Mouse (Mus musculus) brain, embryonic 14.5 days (tissue): ENCODE results near the gene Hist1h4b. TPM values are rescaled to one million over a fixed set of nuclear protein-coding genes. Genes with fewer than 3 reads are reported as not detected.

ENCODE experiments used
- DNase-seq: peaks from one replicate; pipeline ENCODE4 v3.0.0-alpha.2; 2011; ENCODE audit warnings: low read depth
- CTCF ChIP-seq: fragments of 200-500 bp; IDR thresholded peaks from 2 replicates; pipeline ENCODE4 v1.5.1; 2012; ENCODE audit warnings: inconsistent platforms, mild to moderate bottlenecking, moderate library complexity, borderline replicate concordance; ENCODE audit not compliant: insufficient read depth, insufficient read length; ENCODE audit errors: extremely low read depth
- POLR2A ChIP-seq: fragments of 200-500 bp; IDR thresholded peaks from 2 replicates; pipeline ENCODE4 v1.6.1; 2012; ENCODE audit warnings: mild to moderate bottlenecking, inconsistent platforms, borderline replicate concordance; ENCODE audit not compliant: poor library complexity, insufficient read depth, insufficient read length, severe bottlenecking; ENCODE audit errors: extremely low read depth
- polyA plus RNA-seq: library from polyadenylated mRNA; depleted of rRNA; stranded (reverse); fragments of >200 nt; gene quantifications from 2 replicates; pipeline ENCODE4 v1.2.3, GENCODE M21; 2012

The Hist1h4b gene
- polyA plus RNA-seq, 1 experiment = 20.4 TPM

DNA sequence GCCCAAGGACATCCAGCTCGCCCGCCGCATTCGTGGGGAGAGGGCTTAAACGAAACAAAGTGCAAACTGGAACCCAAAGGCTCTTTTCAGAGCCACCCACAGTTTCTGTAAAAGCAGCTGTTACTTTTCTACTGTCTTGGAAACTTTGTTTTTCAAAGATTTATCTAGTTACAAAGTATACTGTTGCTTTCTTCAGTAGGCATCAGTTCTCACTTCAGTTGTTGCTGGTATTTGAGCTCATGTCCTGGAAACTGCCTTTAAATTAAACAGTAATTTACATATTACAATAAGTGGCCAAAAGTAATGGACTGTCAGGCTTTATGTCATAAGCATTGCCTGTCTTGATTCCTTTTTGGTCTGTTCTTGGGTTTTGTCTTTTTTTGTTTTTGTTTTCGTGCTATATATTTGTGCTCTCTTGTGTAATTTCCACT is 4.1 kb upstream of the Hist1h4b start:
- DNase-seq = no peak
- no peak for TF ChIP-seq POLR2A
- TF ChIP-seq CTCF = no peak

DNA sequence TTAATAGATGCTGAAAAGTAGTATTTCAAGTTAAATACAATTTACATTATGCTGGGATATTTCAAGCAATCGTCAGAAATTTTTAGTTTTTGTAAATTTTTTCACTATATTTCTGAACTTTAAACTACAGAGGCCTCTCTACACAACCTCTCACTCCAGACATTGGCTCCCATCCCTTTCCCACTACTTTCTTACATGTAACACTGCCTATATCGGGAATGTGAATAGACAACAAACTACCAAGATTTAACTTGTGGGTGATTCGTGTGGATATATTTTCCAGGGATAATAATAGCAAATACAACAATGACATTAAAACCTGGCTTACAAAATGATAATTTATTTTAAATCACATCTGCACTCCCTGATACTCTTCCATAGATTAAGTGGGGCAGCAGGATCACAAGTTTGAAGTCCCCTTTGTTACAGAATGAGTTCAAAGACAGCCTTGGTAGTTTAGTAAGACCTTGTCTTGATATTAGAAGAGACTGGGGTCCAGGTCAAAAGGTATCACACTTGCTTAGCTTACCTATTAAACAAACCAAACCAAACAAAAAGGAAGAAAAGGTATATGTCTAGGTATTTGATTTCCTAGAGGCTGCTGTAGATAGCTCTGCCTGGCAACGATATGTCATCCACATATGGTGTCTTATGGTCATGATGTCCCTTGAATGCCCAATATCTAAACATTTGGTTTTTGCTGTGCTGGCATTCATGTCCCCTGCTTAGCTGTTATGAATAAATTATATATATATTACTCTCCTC is 3.3 kb upstream of the Hist1h4b start:
- TF ChIP-seq CTCF (no peak), POLR2A (no peak)
- no peak for DNase-seq

DNA sequence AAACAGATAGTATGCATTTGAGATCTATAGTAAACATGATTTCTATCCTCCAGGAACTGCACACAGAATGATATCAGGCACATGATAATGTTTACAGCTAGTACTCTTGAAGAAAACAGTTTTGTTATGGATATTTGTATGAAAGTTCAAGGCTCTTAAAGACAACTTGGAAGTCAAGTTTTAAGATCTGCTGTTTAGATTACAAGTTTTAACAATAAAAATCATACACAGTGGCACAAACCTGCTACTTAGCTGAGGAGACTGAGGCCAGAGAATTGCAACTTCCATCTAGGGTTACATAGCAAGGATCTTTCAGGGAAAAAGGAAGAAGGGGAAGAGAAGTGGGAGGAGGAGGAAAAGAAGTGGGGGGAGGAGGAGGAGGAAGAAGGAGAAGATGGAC is 1.8 kb upstream of the Hist1h4b start:
- no peak for TF ChIP-seq CTCF
- DNase-seq = no peak

DNA sequence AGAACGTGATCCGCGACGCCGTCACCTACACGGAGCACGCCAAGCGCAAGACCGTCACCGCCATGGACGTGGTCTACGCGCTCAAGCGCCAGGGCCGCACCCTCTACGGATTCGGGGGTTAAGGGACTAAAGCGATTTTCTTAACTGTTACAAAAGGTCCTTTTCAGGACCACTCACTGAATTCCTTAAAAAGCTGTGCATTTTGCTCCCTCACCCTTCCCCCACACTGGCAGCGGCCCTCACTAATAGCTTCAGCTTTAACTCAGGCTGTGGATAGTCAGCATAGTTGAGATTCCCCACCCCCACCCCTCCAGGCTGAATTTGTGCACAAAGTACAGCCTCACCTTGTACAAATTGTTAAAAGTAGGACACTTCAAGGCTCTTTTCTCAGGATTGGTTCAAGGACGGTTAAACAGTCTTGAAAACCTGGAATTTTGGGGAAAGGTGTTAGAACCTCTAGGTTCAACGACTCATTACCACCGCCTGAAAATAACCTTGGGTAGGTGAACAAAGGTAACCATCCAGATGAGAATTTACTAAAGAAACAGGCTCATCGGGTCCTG is 479 bp downstream of the Hist1h4b start:
- TF ChIP-seq CTCF (no peak), POLR2A (no peak)
- peak; percentile 58 for DNase-seq

DNA sequence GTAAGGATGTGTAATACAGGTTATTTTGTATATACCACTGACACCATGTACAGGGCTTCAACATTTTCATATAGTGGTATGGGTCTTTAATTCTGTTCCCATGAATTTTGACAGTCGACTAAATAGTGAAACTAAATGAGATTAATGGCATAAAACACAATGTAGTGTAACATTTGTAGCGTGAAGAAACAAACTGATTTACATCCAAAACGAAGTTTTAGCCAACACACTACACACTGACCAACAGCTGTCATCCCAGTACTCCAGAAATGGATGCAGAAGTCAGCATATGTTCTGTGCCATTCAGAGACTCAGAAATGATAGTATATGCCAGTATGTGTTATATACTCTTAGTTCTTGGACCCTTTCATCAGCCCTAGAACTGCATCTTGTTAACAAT is 1.1 kb downstream of the Hist1h4b start:
- TF ChIP-seq POLR2A = no peak
- TF ChIP-seq CTCF = no peak
- DNase-seq = no peak

DNA sequence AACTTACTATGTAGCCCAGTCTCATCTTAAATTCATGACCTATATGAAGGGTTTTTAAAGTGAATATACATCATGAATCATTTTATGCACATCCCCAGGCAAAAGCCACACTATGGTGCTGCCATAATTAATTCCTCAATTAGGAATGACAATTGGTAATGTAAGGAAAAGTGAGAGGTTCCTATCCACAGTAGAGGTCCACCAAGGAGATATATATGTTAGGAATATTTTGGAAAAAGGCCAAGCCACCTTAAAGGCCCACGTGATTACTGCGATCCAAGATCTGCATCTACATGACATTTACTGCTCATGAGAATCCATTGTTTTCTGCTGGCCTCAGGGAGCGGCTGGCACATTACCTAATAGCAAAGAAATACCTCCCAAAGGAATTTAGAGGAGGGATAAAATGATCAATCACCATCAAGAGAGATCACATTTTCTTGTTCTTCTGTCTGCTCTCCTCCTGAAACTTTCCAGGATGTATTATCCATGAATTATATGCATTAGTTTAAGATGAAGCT is 2.5 kb downstream of the Hist1h4b start:
- TF ChIP-seq CTCF (no peak), POLR2A (no peak)
- no peak for DNase-seq

DNA sequence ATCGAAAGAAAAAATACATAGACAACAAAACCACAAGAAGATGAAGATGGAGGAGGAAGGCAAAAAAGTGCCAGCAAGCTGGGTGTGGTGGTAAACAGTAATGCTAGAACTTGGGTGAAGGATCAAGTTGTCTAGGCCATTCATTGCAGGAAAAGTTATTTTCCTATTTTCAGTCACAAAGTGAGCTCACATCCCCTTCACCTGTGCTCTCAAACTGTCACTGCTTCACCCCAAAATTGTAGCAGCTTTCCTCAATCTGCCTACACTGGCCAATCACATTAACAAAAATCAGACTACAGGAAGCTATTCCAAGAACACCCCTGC is 3.1 kb downstream of the Hist1h4b start:
- DNase-seq = no peak
- TF ChIP-seq CTCF (no peak), POLR2A (no peak)

DNA sequence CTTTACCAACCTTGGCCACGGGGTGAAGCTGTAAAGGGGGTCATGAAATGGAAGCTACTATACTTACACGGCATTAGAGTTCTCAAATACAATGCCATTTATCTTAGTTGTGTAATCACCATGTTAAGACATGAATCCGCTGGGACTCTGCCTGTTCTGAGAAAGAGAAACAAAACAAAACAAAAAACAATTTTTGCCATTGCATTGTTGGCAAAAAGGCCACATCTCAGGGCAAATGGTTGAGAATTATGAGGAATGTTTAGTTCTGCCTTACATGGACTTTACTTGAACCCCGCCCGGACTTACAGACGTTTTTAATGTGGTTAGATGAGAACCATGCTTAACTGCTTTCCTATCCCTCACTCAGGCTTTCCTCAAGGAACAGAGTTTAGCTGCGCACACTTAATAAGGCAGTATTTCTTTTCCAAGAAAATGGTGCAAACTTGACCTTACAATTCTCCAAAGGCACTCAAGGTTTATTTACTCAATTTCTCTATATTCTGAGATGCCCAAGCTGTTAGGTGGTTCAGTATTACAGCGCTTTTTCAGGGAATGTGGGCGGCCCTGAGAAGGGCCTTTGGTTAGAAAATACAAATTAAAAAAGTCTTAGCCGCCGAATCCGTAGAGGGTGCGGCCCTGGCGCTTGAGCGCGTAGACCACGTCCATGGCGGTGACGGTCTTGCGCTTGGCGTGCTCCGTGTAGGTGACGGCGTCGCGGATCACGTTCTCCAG is 3.6 kb downstream of the Hist1h4b start:
- TF ChIP-seq CTCF (no peak), POLR2A (no peak)

DNA sequence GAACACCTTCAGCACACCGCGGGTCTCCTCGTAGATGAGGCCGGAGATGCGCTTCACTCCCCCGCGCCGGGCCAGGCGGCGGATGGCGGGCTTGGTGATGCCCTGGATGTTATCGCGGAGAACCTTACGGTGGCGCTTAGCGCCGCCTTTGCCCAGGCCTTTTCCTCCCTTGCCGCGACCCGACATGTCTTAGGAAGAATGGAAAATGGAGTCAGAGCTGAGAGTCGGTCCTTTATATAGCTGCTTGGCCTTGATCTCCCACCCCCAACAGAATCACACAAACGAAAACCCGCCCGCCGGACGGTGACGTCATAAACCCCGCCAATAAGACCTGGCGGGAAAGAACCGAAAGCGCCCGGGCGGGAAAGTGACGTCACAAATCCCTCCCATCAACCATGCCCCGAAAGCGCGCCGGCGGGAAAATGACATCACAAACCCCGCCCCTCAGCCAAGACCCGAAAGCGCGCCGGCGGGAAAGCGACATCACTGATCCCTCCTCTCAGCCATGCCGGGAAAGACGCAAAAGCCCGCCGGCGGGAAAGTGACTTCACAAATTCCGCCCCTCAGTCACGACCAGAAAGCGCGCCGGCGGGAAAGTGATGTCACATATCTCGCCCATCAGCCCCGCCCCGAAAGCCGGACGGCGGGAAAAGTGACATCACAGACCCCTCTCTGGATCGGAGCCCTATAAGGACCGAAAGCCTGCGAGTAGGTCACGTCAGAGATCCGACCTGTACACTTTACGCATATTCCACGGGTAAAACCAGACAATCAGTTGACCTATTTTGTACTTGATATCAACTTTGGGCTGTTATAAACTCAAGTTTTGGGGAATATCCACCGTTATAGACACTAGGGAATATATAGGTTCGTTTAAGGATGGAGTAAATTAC is 4.4 kb downstream of the Hist1h4b start, which contains the start of gene Hist1h4a:
Hist1h4a (minus strand) TSS at position 259 of the 893 bp plus-strand sequence.
- TF ChIP-seq POLR2A (peak; percentile 54; the same call in 1 of the 2 replicates), CTCF (no peak)
- DNase-seq = peak; percentile 99

More for the DNA sequence above, 3.6 kb downstream of the Hist1h4b start:
- peak; percentile 57 for DNase-seq

DNA sequence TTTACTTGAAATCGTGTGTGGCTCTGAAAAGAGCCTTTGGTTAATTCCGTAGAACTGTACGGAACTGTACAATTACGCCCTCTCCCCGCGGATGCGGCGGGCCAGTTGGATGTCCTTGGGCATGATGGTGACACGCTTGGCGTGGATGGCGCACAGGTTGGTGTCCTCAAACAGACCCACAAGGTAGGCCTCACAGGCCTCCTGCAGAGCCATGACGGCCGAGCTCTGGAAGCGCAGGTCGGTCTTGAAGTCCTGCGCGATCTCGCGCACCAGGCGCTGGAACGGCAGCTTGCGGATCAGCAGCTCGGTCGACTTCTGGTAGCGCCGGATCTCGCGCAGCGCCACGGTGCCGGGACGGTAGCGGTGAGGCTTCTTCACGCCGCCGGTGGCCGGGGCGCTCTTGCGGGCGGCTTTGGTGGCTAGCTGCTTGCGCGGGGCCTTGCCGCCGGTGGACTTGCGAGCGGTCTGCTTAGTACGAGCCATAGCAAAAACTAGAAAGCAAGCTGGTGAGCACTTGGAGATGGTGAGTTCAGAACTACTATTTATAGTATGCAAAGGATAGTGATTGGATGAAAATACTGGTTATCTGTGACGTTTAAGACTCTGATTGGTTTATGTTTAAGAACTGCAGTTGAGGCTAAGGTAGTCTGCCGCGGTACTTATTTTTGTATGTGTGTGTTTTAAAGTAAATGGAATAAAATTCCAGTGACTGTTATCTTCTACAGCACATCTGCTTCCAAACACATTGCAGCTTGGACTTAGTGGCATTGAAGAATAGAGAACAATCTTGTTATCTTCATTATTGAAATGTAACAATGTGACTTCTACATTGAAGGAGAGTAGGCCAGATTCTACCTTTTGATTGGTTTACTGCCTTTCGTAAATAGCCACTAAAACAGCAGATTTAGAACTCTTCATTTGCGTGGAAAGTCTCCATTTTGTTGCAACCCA is 5.3 kb downstream of the Hist1h4b start, which contains the start of gene Hist1h3a:
Hist1h3a (minus strand) TSS at position 516 of the 951 bp plus-strand sequence.
- 0 out of 2 replicates have a peak, but pooled peaks have one; percentile 18 for TF ChIP-seq POLR2A
- peak; percentile 96 for DNase-seq
